Mouse (Mus musculus) left cerebral cortex, adult 2 months (tissue): ENCODE results near the gene Ctnna2. TPM values are rescaled to one million over a fixed set of nuclear protein-coding genes. Genes with fewer than 3 reads are reported as not detected.
A peak's percentile ranks its signal among the peaks of the same experiment; 100 is the strongest.

Source experiments
- DNase-seq, 2 experiments: peaks; one replicate each; pipeline ENCODE4 v3.0.0; 2021 to 2022; ENCODE audit warnings: low spot score in 2 of 2, mixed read lengths in 1 of 2; ENCODE audit errors: extremely low spot score in 1 of 2
- H3K27ac ChIP-seq: fragments of 200-600 bp; 2 replicates; pipeline ENCODE4 v1.8.1; 2022
- H3K4me3 ChIP-seq: fragments of 200-600 bp; 2 replicates; pipeline ENCODE4 v1.8.1; 2022
- CTCF ChIP-seq: fragments of 200-600 bp; IDR thresholded peaks from 2 replicates; pipeline ENCODE4 v1.8.1; 2022; ENCODE audit warnings: antibody characterized with exemption, mild to moderate bottlenecking, moderate library complexity
- intact Hi-C: fragments of 180-260 bp; cut with DNase I; formaldehyde crosslinking; loops from one replicate; pipeline ENCODE4 v1.15.1; 2025
- total RNA-seq, 2 experiments: library from RNA; stranded (reverse); gene quantifications; 2 replicates each; pipeline ENCODE4 v1.2.3; 2021

Ctnna2 gene
- total RNA-seq, 2 experiments from 2014 or later, result 112 to 114 TPM

DNA sequence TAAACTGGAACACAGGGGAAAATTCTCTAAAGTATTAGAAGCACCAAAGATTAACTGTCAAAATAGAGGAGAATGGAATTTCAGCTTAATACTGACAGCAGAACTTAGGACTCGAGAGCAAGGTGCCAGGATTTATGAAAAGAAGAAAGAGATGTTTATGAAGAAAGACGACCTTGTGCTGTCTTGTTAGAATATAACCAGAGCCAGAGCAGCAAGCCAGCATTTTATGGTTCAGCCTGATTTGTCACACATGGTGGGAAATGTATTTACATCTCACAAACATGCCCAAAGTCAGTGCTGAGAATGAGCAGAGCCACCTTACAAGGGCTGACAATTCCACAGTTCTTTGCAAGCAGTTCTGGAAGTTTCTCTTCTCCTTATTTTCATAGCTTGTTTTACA is 110.2 kb downstream of the Ctnna2 start:
- intact Hi-C loops, result loop anchor here (2.0 kb wide), 1 partner anchor 413 kb away; no protein-coding TSS in a partner anchor
- no peak overlapping the region for H3K27ac ChIP-seq
- DNase-seq, result no peak
- H3K4me3 ChIP-seq, result no peak overlapping the region
- TF ChIP-seq CTCF, result no peak

GRCm38 (mm10) chr6:77868119-77868518 is 111.4 kb downstream of the Ctnna2 start:
- Histone ChIP-seq H3K4me3 (no peak overlapping the region), H3K27ac (no peak overlapping the region)
- intact Hi-C loops, result loop anchor here (2.0 kb wide), 1 partner anchor 415 kb away; no protein-coding TSS in a partner anchor
- no peak for DNase-seq
- TF ChIP-seq CTCF, result no peak

DNA sequence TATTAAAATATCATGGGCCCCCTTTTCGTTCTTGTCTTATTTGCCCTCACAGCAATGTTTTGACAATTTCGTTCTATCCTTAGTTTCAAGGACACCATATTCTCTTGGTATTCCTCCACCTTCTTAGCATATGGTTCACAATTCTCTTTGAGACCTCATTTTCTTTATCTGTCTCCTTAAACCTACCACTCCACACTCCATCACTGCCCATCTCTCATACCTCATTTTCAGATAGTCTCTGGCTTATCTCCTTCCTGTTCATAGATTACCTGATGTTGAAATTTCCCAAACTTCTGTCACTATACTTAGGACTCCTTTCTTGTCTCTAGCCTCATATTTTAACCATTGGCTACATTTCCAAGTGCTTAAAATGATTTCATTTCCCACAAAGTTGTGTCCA is 116.1 kb downstream of the Ctnna2 start:
- no peak overlapping the region for H3K4me3 ChIP-seq
- peak overlapping the region; percentile 62 for H3K27ac ChIP-seq
- intact Hi-C loops, result loop anchor here (2.0 to 5.0 kb wide), 3 partner anchors 15 to 599 kb away; partner anchors contain the start of gene Ctnna2
- TF ChIP-seq CTCF, result no peak
- DNase-seq, result no peak

- intact Hi-C loops, result loop anchor here (2.0 to 5.0 kb wide), 3 partner anchors 14 to 600 kb away; partner anchors contain the start of gene Ctnna2
- TF ChIP-seq CTCF, result no peak
- Histone ChIP-seq H3K27ac (peak overlapping the region; percentile 62), H3K4me3 (no peak overlapping the region)
- peak; percentile 43 to 69 for DNase-seq
These were observed 116.7 kb downstream of the Ctnna2 start for GRCm38 (mm10) chr6:77862781-77863180.

GRCm38 (mm10) chr6:77849438-77849837 is 130.1 kb downstream of the Ctnna2 start:
- Histone ChIP-seq H3K4me3 (no peak overlapping the region), H3K27ac (no peak overlapping the region)
- no peak for TF ChIP-seq CTCF
- intact Hi-C loops, result loop anchor here (2.0 to 5.0 kb wide), 2 partner anchors 13 to 128 kb away; partner anchors contain the start of gene Ctnna2
- no peak for DNase-seq

DNA sequence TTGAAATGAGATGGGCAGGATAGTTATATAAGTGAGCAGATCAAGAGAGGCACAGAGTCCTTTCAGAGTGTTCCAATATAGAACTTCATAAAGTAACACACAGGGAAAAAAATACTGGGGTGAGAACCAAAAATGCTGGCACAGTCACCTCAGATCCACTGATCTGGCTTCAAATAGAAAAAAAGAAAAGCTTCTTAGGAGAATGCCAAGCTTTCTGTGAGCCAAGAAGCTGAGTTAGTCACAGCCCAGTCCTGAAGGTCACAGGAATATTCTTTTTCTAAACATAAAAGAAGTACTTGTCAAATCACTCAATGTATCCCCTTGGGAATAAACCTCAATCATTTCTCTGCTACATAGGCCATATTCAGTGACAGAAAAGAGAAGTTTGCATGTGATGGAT is 130.7 kb downstream of the Ctnna2 start:
- Histone ChIP-seq H3K4me3 (no peak overlapping the region), H3K27ac (0 out of 2 replicates have a peak overlapping the region, but pooled peaks have one; percentile 20)
- intact Hi-C loops, result loop anchor here (2.0 to 5.0 kb wide), 2 partner anchors 14 to 129 kb away; partner anchors contain the start of gene Ctnna2
- TF ChIP-seq CTCF, result no peak
- no peak for DNase-seq

- no peak for DNase-seq
- no peak for TF ChIP-seq CTCF
- Histone ChIP-seq H3K27ac (peak overlapping the region; percentile 6; the same call in 1 of the 2 replicates), H3K4me3 (no peak overlapping the region)
- intact Hi-C loops, result loop anchor here (1.0 to 5.0 kb wide), 3 partner anchors 15 to 433 kb away; partner anchors contain the start of gene Ctnna2
These were observed 131.8 kb downstream of the Ctnna2 start for GRCm38 (mm10) chr6:77847651-77848050.

DNA sequence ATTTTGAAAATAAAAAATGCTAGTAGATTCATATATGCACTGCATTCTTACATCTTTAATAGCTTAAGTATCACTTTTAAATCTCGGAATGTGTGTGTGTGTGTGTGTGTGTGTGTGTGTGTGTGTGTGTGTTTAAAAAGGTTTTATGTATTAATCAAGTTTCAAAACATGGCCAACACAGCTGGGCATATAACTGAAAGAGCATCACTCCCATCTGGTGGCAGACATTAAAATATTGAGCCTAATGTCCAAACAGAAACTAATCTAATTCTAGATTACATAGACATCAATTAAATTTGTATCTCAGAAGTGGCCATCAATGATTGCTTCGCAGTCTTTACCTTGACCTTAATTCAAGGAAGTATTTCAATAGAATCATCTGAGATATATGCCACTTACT is 140.4 kb downstream of the Ctnna2 start:
- no peak for DNase-seq
- intact Hi-C loops, result loop anchor here (5.0 kb wide), 1 partner anchor 192 kb away; no protein-coding TSS in a partner anchor
- Histone ChIP-seq H3K27ac (no peak overlapping the region), H3K4me3 (no peak overlapping the region)
- no peak; the same call in 1 of the 2 replicates for TF ChIP-seq CTCF

GRCm38 (mm10) chr6:77838653-77839052 is 140.8 kb downstream of the Ctnna2 start:
- Histone ChIP-seq H3K4me3 (no peak overlapping the region), H3K27ac (no peak overlapping the region)
- DNase-seq, result no peak
- TF ChIP-seq CTCF, result no peak
- intact Hi-C loops, result loop anchor here (5.0 kb wide), 1 partner anchor 191 kb away; no protein-coding TSS in a partner anchor

DNA sequence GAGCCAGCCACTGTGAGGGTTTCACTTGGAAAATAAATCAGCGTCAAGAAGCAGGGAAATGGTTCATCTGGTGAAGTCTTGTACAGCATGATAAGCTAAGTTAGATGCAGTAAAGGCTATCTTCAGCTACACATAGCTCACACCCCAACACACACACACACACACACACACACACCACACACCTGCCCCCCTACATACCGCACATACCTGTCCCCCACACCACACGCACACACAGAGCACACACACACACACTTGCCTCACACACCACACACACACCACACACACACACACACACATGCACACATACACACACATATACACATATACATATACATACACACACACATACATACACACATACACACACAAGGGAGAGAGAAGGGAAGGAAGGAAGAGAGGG is 142.0 kb downstream of the Ctnna2 start:
- H3K27ac ChIP-seq, result no peak overlapping the region
- no peak for DNase-seq
- no peak for TF ChIP-seq CTCF
- no peak overlapping the region for H3K4me3 ChIP-seq
- intact Hi-C loops, result loop anchor here (5.0 kb wide), 1 partner anchor 190 kb away; no protein-coding TSS in a partner anchor

GRCm38 (mm10) chr6:77834680-77835079 is 144.8 kb downstream of the Ctnna2 start:
- no peak for DNase-seq
- H3K4me3 ChIP-seq, result no peak overlapping the region
- TF ChIP-seq CTCF, result no peak
- intact Hi-C loops, result loop anchor here (5.0 kb wide), 1 partner anchor 187 kb away; no protein-coding TSS in a partner anchor
- no peak overlapping the region for H3K27ac ChIP-seq

DNA sequence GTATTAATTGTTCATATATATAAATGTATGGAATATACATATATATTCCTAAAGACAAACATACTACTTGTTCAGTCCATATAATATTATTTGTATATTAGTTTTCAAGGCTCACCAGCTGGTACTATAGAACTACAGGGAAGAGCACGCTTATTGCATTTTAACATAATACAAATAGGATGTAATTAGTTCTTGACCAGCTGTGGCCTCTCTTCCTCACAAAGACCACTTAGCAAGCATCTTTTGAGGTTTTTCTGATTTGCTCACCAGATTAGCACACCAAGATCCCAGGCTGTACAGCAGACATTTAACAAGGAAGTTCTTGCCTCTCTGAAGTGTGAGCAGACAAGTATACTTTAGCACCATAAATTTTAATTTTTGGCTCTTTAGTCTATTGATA is 152.0 kb downstream of the Ctnna2 start:
- DNase-seq, result no peak
- intact Hi-C loops, result no loop called here
- no peak for TF ChIP-seq CTCF
- no peak overlapping the region for H3K27ac ChIP-seq
- no peak overlapping the region for H3K4me3 ChIP-seq

- TF ChIP-seq CTCF, result no peak
- Histone ChIP-seq H3K27ac (no peak overlapping the region), H3K4me3 (no peak overlapping the region)
- DNase-seq, result no peak
- intact Hi-C loops, result no loop called here
These were observed 162.4 kb downstream of the Ctnna2 start for GRCm38 (mm10) chr6:77817116-77817515.
